Mouse (Mus musculus) midbrain, embryonic 11.5 days (tissue): ENCODE results near the gene Arhgap25. TPM values are rescaled to one million over a fixed set of nuclear protein-coding genes. Genes with fewer than 3 reads are reported as not detected.
A peak's percentile ranks its signal among the peaks of the same experiment; 100 is the strongest.
"Not testable (repeated sequence)": the region's sequence is repeated elsewhere in the genome, so short reads cannot be mapped to it uniquely, and the experiment has no call there.

Experiments used
- ATAC-seq: fragments of 200-750 bp; cut with Nextera tagmentation; 2 replicates; pipeline ENCODE4 v1.8.0; 2017; ENCODE audit warnings: moderate TSS enrichment, moderate library complexity; ENCODE audit not compliant: low FRiP score
- DNase-seq: peaks from one replicate; pipeline ENCODE4 v3.0.0; 2015; ENCODE audit warnings: low spot score; ENCODE audit errors: missing footprints
- H3K27ac ChIP-seq: fragments of 300-500 bp; sonication (generic); 2 replicates; pipeline ENCODE4 v1.5.1; 2014; ENCODE audit warnings: low read depth, low read length
- H3K27me3 ChIP-seq: fragments of 300-500 bp; sonication (generic); 2 replicates; pipeline ENCODE4 v1.6.1; 2014; ENCODE audit warnings: mild to moderate bottlenecking, low read length, moderate library complexity, mixed read lengths; ENCODE audit not compliant: control insufficient read depth, insufficient read depth
- H3K36me3 ChIP-seq: fragments of 300-500 bp; sonication (generic); 2 replicates; pipeline ENCODE4 v1.6.1; 2014; ENCODE audit warnings: mild to moderate bottlenecking, low read length, moderate library complexity, mixed read lengths; ENCODE audit not compliant: control insufficient read depth, insufficient read depth
- H3K4me1 ChIP-seq: fragments of 300-500 bp; sonication (generic); 2 replicates; pipeline ENCODE4 v1.6.1; 2014; ENCODE audit warnings: low read length; ENCODE audit not compliant: control insufficient read depth, insufficient read depth
- H3K4me2 ChIP-seq: fragments of 300-500 bp; sonication (generic); 2 replicates; pipeline ENCODE4 v1.6.1; 2014; ENCODE audit warnings: mild to moderate bottlenecking, moderate library complexity
- H3K4me3 ChIP-seq: fragments of 300-500 bp; sonication (generic); 2 replicates; pipeline ENCODE4 v1.5.1; 2014; ENCODE audit warnings: low read depth, low read length
- H3K9ac ChIP-seq: fragments of 300-500 bp; sonication (generic); 2 replicates; pipeline ENCODE4 v1.6.1; 2014; ENCODE audit warnings: low read length
- H3K9me3 ChIP-seq: fragments of 300-500 bp; sonication (generic); 2 replicates; pipeline ENCODE4 v1.6.1; 2016; ENCODE audit warnings: low read length; ENCODE audit not compliant: control insufficient read depth
- WGBS: fragments of 180-500 bp; shearing (Covaris S2); extraction: QIAGEN DNeasy Blood & Tissue Kit; methylation state at CpG from one replicate; pipeline ENCODE4 v1.1.7; 2014; 5-methylcytosine and 5-hydroxymethylcytosine counted together
- polyA plus RNA-seq: library from polyadenylated mRNA; unstranded; fragments of >200 nt; fragmentation: Nextera tagmentation; extraction: Ambion mirVana; gene quantifications from 2 replicates; pipeline ENCODE4 v1.2.1, GENCODE M21; 2014

Arhgap25 gene
- polyA plus RNA-seq, 1 experiment from 2014 or later = 1.7 TPM

DNA sequence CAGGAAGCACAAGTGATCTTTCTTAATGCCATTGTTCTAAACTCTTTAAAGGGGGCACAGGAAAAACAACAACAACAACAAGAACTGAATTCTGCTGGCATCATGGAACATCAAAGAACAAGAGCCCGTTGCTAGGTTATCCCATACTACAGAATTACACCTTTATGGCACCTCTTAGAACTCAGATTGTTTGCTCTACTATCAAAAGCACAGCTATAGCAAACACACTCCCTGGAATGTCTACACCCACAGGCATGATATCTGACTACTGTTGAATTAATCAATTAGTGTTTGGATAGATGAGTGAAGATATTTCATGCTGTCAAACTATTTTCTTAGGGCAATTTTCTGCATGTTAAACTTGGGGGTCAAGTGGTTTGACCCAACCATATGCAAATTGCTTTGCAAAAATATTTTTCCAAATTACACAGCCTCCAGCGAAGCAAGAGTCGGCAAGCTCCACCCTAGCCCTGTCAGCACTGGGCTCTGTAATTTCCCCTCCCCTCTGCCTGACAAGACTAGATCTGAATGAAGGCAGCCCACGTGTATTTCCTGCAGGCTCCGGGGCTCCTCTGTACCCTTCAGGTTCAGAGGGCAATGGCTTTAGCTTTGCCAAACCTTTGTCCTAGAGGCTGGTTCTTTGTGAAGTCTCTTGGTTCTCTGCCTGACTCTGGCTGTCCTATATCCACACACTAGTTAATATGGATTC lies 53.6 kb downstream of the Arhgap25 start:
- no peaks in the 10 kb centered on the region for H3K36me3 ChIP-seq
- ATAC-seq (no peak), DNase-seq (no peak)
- no peak overlapping the region for H3K4me2 ChIP-seq
- H3K4me1 ChIP-seq = no peaks in the 10 kb centered on the region
- H3K9ac ChIP-seq = no peak overlapping the region
- H3K4me3 ChIP-seq = no peak overlapping the region
- 61% methylated on average over 5 of the region's 5 CpGs for WGBS
- H3K27ac ChIP-seq = no peak overlapping the region
- H3K27me3 ChIP-seq = no peaks in the 10 kb centered on the region
- H3K9me3 ChIP-seq = no peaks in the 10 kb centered on the region

- no peak overlapping the region for H3K27ac ChIP-seq
- H3K9me3 ChIP-seq = no peaks in the 10 kb centered on the region
- H3K4me3 ChIP-seq = no peak overlapping the region
- H3K4me1 ChIP-seq = no peaks in the 10 kb centered on the region
- ATAC-seq (no peak), DNase-seq (peak; percentile 76)
- H3K4me2 ChIP-seq = no peak overlapping the region
- H3K9ac ChIP-seq = no peak overlapping the region
- 65% methylated on average over 4 of the region's 4 CpGs for WGBS
- H3K36me3 ChIP-seq = no peaks in the 10 kb centered on the region
- H3K27me3 ChIP-seq = no peaks in the 10 kb centered on the region
These were observed 54.2 kb downstream of the Arhgap25 start for GRCm38 (mm10) chr6:87478847-87479246.

DNA sequence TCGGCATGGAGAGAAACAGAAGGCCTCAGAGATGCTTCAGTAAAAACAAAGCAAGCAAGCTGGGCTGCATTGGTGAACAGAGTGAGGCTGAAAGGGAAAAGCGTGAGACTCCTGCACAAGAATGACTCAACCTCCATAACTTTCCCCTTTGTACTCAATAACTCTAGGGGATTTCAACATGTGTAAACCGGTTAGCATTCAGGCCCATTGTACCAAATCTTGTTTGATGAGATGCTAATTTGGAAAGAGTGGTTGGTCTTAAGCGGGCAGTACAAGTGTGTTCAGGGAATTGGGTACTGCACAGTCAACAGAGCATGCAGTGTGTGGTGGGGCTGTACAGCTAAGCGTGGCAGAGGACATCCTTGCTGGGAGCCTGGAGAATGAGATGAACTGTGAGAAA lies 57.8 kb downstream of the Arhgap25 start:
- H3K4me2 ChIP-seq = no peak overlapping the region
- H3K4me1 ChIP-seq = no peaks in the 10 kb centered on the region
- ATAC-seq (no peak), DNase-seq (no peak)
- no peaks in the 10 kb centered on the region for H3K9me3 ChIP-seq
- no peaks in the 10 kb centered on the region for H3K36me3 ChIP-seq
- no peaks in the 10 kb centered on the region for H3K27me3 ChIP-seq
- no peak overlapping the region for H3K9ac ChIP-seq
- H3K4me3 ChIP-seq = no peak overlapping the region
- no peak overlapping the region for H3K27ac ChIP-seq
- 88% methylated on average over 5 of the region's 5 CpGs for WGBS

DNA sequence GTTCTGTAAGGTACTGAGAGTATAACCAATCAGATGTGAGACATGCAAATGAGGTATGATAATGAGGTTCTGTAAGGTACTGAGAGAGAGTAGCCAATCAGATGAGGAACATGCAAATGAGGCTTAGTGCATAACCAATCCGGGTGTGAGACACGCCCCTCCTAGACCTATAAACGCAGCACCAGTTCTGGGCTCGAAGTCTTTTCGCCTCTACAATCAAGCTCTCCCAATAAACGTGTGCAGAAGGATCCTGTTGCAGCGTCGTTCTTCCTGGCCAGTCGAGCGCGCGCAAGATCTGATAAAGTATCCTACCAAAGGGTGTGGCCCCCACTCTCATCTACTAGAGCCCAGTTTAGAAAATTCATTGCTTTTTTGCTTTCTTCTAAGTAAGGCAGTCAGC lies 63.0 kb downstream of the Arhgap25 start:
- not testable (repeated sequence) for H3K9me3 ChIP-seq, H3K27ac ChIP-seq, H3K27me3 ChIP-seq, H3K4me1 ChIP-seq, H3K4me2 ChIP-seq, DNase-seq, H3K4me3 ChIP-seq, H3K9ac ChIP-seq, ATAC-seq, H3K36me3 ChIP-seq
- 90% methylated on average over 12 of the region's 12 CpGs for whole genome bisulfite sequencing

- 95% methylated on average over 10 of the region's 10 CpGs for WGBS
- H3K36me3 ChIP-seq = no peaks in the 10 kb centered on the region
- H3K9me3 ChIP-seq = no peaks in the 10 kb centered on the region
- peak; percentile 57 for DNase-seq
- no peak overlapping the region for H3K4me2 ChIP-seq
- no peak for ATAC-seq
- H3K27ac ChIP-seq = no peak overlapping the region
- no peaks in the 10 kb centered on the region for H3K27me3 ChIP-seq
- no peaks in the 10 kb centered on the region for H3K4me1 ChIP-seq
- H3K4me3 ChIP-seq = no peak overlapping the region
- H3K9ac ChIP-seq = no peak overlapping the region
These were observed 64.7 kb downstream of the Arhgap25 start for GRCm38 (mm10) chr6:87468372-87468771.

DNA sequence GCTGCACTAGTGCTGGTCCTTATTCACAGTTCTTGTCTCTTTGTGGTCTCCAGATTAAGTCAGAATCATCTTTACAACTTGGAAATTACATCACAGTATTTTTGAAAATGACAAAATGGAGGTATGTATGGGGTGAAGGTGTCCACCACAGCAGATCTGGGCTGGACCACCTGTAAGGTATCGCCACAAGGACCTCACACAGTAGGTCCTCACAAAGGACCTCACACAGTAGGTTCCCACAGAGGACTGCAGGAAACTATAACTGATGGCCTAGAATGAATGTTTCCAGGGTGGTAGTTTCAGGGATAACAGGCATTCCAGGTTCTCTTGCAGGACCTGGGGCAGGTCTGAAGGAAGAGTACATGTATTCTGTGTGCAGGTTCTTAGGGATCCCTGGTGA lies 65.7 kb downstream of the Arhgap25 start:
- H3K4me1 ChIP-seq = no peaks in the 10 kb centered on the region
- H3K4me2 ChIP-seq = no peak overlapping the region
- ATAC-seq = no peak
- H3K9me3 ChIP-seq = no peaks in the 10 kb centered on the region
- no peak overlapping the region for H3K27ac ChIP-seq
- no peaks in the 10 kb centered on the region for H3K27me3 ChIP-seq
- peak; percentile 62 for DNase-seq
- no peak overlapping the region for H3K9ac ChIP-seq
- 96% methylated on average over 1 of the region's 1 CpGs for WGBS
- H3K4me3 ChIP-seq = no peak overlapping the region
- H3K36me3 ChIP-seq = no peaks in the 10 kb centered on the region

GRCm38 (mm10) chr6:87466221-87466620 lies 66.8 kb downstream of the Arhgap25 start:
- no peaks in the 10 kb centered on the region for H3K9me3 ChIP-seq
- WGBS = 13% methylated on average over 12 of the region's 12 CpGs
- ATAC-seq = peak; percentile 35; the same call in 1 of the 2 replicates
- H3K27ac ChIP-seq = no peak overlapping the region
- DNase-seq = peak; percentile 98
- no peaks in the 10 kb centered on the region for H3K36me3 ChIP-seq
- H3K4me1 ChIP-seq = no peaks in the 10 kb centered on the region
- H3K4me2 ChIP-seq = peak overlapping the region; percentile 16; the same call in 1 of the 2 replicates
- no peak overlapping the region for H3K4me3 ChIP-seq
- H3K27me3 ChIP-seq = no peaks in the 10 kb centered on the region
- no peak overlapping the region for H3K9ac ChIP-seq

GRCm38 (mm10) chr6:87455507-87455906 lies 77.6 kb downstream of the Arhgap25 start:
- 84% methylated on average over 6 of the region's 6 CpGs for WGBS
- H3K4me3 ChIP-seq = no peak overlapping the region
- DNase-seq = no peak
- no peaks in the 10 kb centered on the region for H3K27me3 ChIP-seq
- H3K27ac ChIP-seq = no peak overlapping the region
- no peaks in the 10 kb centered on the region for H3K4me1 ChIP-seq
- H3K9me3 ChIP-seq = no peaks in the 10 kb centered on the region
- no peak overlapping the region for H3K4me2 ChIP-seq
- no peak for ATAC-seq
- H3K9ac ChIP-seq = no peak overlapping the region
- no peaks in the 10 kb centered on the region for H3K36me3 ChIP-seq

DNA sequence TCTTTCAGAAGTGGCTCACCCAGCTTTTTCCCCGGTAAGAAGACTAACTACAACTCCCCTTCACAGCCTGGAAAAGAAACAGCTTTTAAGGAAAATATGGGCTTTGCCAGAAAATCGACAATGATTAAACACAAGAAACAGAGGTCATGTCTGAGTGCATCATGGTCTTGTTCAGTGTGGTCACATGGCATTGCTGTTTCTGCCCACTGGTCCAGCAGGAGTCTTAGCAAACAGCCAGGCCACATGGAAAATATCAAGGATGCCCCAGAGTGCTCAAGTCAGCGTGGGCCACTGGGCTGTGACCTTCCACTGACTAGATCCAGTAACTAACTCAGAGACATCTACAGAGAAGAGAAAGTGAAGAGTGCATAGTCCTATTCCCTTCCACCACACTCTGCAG lies 81.3 kb downstream of the Arhgap25 start:
- no peak overlapping the region for H3K27ac ChIP-seq
- no peaks in the 10 kb centered on the region for H3K27me3 ChIP-seq
- H3K36me3 ChIP-seq = no peaks in the 10 kb centered on the region
- H3K4me3 ChIP-seq = no peak overlapping the region
- no peaks in the 10 kb centered on the region for H3K9me3 ChIP-seq
- no peak overlapping the region for H3K9ac ChIP-seq
- 81% methylated on average over 3 of the region's 3 CpGs for WGBS
- no peaks in the 10 kb centered on the region for H3K4me1 ChIP-seq
- no peak for DNase-seq
- ATAC-seq = no peak
- H3K4me2 ChIP-seq = no peak overlapping the region
